Mouse (Mus musculus): ENCODE measurements around the gene Thbs4. TPM values are rescaled to one million over a fixed set of nuclear protein-coding genes. Genes with fewer than 3 reads are reported as not detected.

Gene Thbs4
- polyA plus RNA-seq, 1 experiment from 2014 or later = 36.0 TPM

GRCm38 (mm10) chr13:92707941-92708340 is 86.7 kb downstream of the Thbs4 start:
- Histone ChIP-seq H3K9me3 (ENCODE audit: control insufficient read depth, low read length) (no peaks in the 10 kb centered on the region), H3K9ac (ENCODE audit: low read length) (no peak overlapping the region), H3K4me3 (ENCODE audit: control insufficient read depth in 1 of 2, insufficient read depth in 1 of 2, low read depth in 1 of 2, low read length in 2 of 2) (no peak overlapping the region), H3K4me1 (ENCODE audit: control insufficient read depth in 2 of 2, insufficient read depth in 2 of 2, low read length in 2 of 2) (peaks cover 0 to 4% of the 10 kb centered on the region in 2 experiments; a peak in 2 of 4 replicates), H3K4me2 (ENCODE audit: low read length) (no peak overlapping the region), H3K27me3 (ENCODE audit: control insufficient read depth, insufficient read depth, low read length) (no peaks in the 10 kb centered on the region), H3K36me3 (ENCODE audit: control insufficient read depth, insufficient read depth, low read length) (peaks cover 22% of the 10 kb centered on the region), H3K27ac (replicated peaks in 1 of 2; ENCODE audit: control insufficient read depth in 1 of 2, insufficient read depth in 1 of 2, low read depth in 2 of 2, low read length in 2 of 2) (no peak overlapping the region)
- no peak for ATAC-seq (ENCODE audit: insufficient number of reproducible peaks, insufficient read depth, low FRiP score, low read depth)
- WGBS = 73% methylated on average over 2 of the region's 2 CpGs

- H3K27me3 ChIP-seq (ENCODE audit: control insufficient read depth, insufficient read depth, low read length) = no peaks in the 10 kb centered on the region
- no peak for ATAC-seq (ENCODE audit: insufficient number of reproducible peaks, insufficient read depth, low FRiP score, low read depth)
- no peak overlapping the region for H3K27ac ChIP-seq (replicated peaks in 1 of 2; ENCODE audit: control insufficient read depth in 1 of 2, insufficient read depth in 1 of 2, low read depth in 2 of 2, low read length in 2 of 2)
- no peaks in the 10 kb centered on the region for H3K9me3 ChIP-seq (ENCODE audit: control insufficient read depth, low read length)
- H3K9ac ChIP-seq (ENCODE audit: low read length) = no peak overlapping the region
- peaks cover 0 to 4% of the 10 kb centered on the region in 2 experiments; a peak in 2 of 4 replicates for H3K4me1 ChIP-seq (ENCODE audit: control insufficient read depth in 2 of 2, insufficient read depth in 2 of 2, low read length in 2 of 2)
- no peak overlapping the region for H3K4me3 ChIP-seq (ENCODE audit: control insufficient read depth in 1 of 2, insufficient read depth in 1 of 2, low read depth in 1 of 2, low read length in 2 of 2)
- peaks cover 22% of the 10 kb centered on the region for H3K36me3 ChIP-seq (ENCODE audit: control insufficient read depth, insufficient read depth, low read length)
- 78% methylated on average over 9 of the region's 9 CpGs for WGBS
- H3K4me2 ChIP-seq (ENCODE audit: low read length) = no peak overlapping the region
Measured at GRCm38 (mm10) chr13:92706342-92707061, 88.1 kb downstream of the Thbs4 start.

- Histone ChIP-seq H3K4me1 (ENCODE audit: control insufficient read depth in 2 of 2, insufficient read depth in 2 of 2, low read length in 2 of 2) (peaks cover 0 to 4% of the 10 kb centered on the region in 2 experiments; a peak in 2 of 4 replicates), H3K4me2 (ENCODE audit: low read length) (no peak overlapping the region), H3K27me3 (ENCODE audit: control insufficient read depth, insufficient read depth, low read length) (no peaks in the 10 kb centered on the region), H3K27ac (replicated peaks in 1 of 2; ENCODE audit: control insufficient read depth in 1 of 2, insufficient read depth in 1 of 2, low read depth in 2 of 2, low read length in 2 of 2) (no peak overlapping the region), H3K4me3 (ENCODE audit: control insufficient read depth in 1 of 2, insufficient read depth in 1 of 2, low read depth in 1 of 2, low read length in 2 of 2) (no peak overlapping the region), H3K36me3 (ENCODE audit: control insufficient read depth, insufficient read depth, low read length) (peaks cover 22% of the 10 kb centered on the region), H3K9ac (ENCODE audit: low read length) (no peak overlapping the region), H3K9me3 (ENCODE audit: control insufficient read depth, low read length) (no peaks in the 10 kb centered on the region)
- 95% methylated on average over 7 of the region's 7 CpGs for WGBS
- ATAC-seq (ENCODE audit: insufficient number of reproducible peaks, insufficient read depth, low FRiP score, low read depth) = no peak
Measured at GRCm38 (mm10) chr13:92705016-92705535, 89.5 kb downstream of the Thbs4 start.

- no peaks in the 10 kb centered on the region for H3K27me3 ChIP-seq (ENCODE audit: control insufficient read depth, insufficient read depth, low read length)
- H3K4me2 ChIP-seq (ENCODE audit: low read length) = no peak overlapping the region
- H3K4me3 ChIP-seq (ENCODE audit: control insufficient read depth in 1 of 2, insufficient read depth in 1 of 2, low read depth in 1 of 2, low read length in 2 of 2) = no peak overlapping the region
- no peaks in the 10 kb centered on the region for H3K9me3 ChIP-seq (ENCODE audit: control insufficient read depth, low read length)
- ATAC-seq (ENCODE audit: insufficient number of reproducible peaks, insufficient read depth, low FRiP score, low read depth) = no peak
- peaks cover 20% of the 10 kb centered on the region for H3K36me3 ChIP-seq (ENCODE audit: control insufficient read depth, insufficient read depth, low read length)
- H3K4me1 ChIP-seq (ENCODE audit: control insufficient read depth in 2 of 2, insufficient read depth in 2 of 2, low read length in 2 of 2) = peaks cover 0 to 4% of the 10 kb centered on the region in 2 experiments; a peak in 2 of 4 replicates
- no peak overlapping the region for H3K9ac ChIP-seq (ENCODE audit: low read length)
- 88% methylated on average over 7 of the region's 7 CpGs for WGBS
- no peak overlapping the region for H3K27ac ChIP-seq (replicated peaks in 1 of 2; ENCODE audit: control insufficient read depth in 1 of 2, insufficient read depth in 1 of 2, low read depth in 2 of 2, low read length in 2 of 2)
Measured at GRCm38 (mm10) chr13:92704189-92704588, 90.4 kb downstream of the Thbs4 start.

GRCm38 (mm10) chr13:92703241-92704027 is 91.2 kb downstream of the Thbs4 start:
- H3K4me3 ChIP-seq (ENCODE audit: control insufficient read depth in 1 of 2, insufficient read depth in 1 of 2, low read depth in 1 of 2, low read length in 2 of 2) = no peak overlapping the region

GRCm38 (mm10) chr13:92702035-92702434 is 92.6 kb downstream of the Thbs4 start:
- Histone ChIP-seq H3K4me3 (ENCODE audit: control insufficient read depth in 1 of 2, insufficient read depth in 1 of 2, low read depth in 1 of 2, low read length in 2 of 2) (no peak overlapping the region), H3K27ac (replicated peaks in 1 of 2; ENCODE audit: control insufficient read depth in 1 of 2, insufficient read depth in 1 of 2, low read depth in 2 of 2, low read length in 2 of 2) (no peak overlapping the region), H3K27me3 (ENCODE audit: control insufficient read depth, insufficient read depth, low read length) (no peaks in the 10 kb centered on the region), H3K9me3 (ENCODE audit: control insufficient read depth, low read length) (no peaks in the 10 kb centered on the region), H3K9ac (ENCODE audit: low read length) (no peak overlapping the region), H3K4me1 (ENCODE audit: control insufficient read depth in 2 of 2, insufficient read depth in 2 of 2, low read length in 2 of 2) (peaks cover 0 to 4% of the 10 kb centered on the region in 2 experiments; a peak in 2 of 4 replicates), H3K36me3 (ENCODE audit: control insufficient read depth, insufficient read depth, low read length) (peaks cover 6% of the 10 kb centered on the region; the same call in 1 of the 2 replicates), H3K4me2 (ENCODE audit: low read length) (no peak overlapping the region)
- WGBS = 71% methylated on average over 5 of the region's 5 CpGs
- ATAC-seq (ENCODE audit: insufficient number of reproducible peaks, insufficient read depth, low FRiP score, low read depth) = no peak

More at GRCm38 (mm10) chr13:92703241-92704027, 91.2 kb downstream of the Thbs4 start:
- Histone ChIP-seq H3K9ac (ENCODE audit: low read length) (no peak overlapping the region), H3K27me3 (ENCODE audit: control insufficient read depth, insufficient read depth, low read length) (no peaks in the 10 kb centered on the region), H3K36me3 (ENCODE audit: control insufficient read depth, insufficient read depth, low read length) (peaks cover 19% of the 10 kb centered on the region), H3K9me3 (ENCODE audit: control insufficient read depth, low read length) (no peaks in the 10 kb centered on the region), H3K27ac (replicated peaks in 1 of 2; ENCODE audit: control insufficient read depth in 1 of 2, insufficient read depth in 1 of 2, low read depth in 2 of 2, low read length in 2 of 2) (no peak overlapping the region), H3K4me1 (ENCODE audit: control insufficient read depth in 2 of 2, insufficient read depth in 2 of 2, low read length in 2 of 2) (peaks cover 0 to 4% of the 10 kb centered on the region in 2 experiments; a peak in 2 of 4 replicates), H3K4me2 (ENCODE audit: low read length) (no peak overlapping the region)
- ATAC-seq (ENCODE audit: insufficient number of reproducible peaks, insufficient read depth, low FRiP score, low read depth) = no peak
- 76% methylated on average over 8 of the region's 8 CpGs for WGBS
